Mouse (Mus musculus) limb, embryonic 13.5 days (tissue): ENCODE data around the gene Hdac9. TPM values are rescaled to one million over a fixed set of nuclear protein-coding genes. Genes with fewer than 3 reads are reported as not detected.

Source experiments
- ATAC-seq: fragments of 200-750 bp; cut with Nextera tagmentation; 2 replicates; pipeline ENCODE4 v1.8.0; 2017; ENCODE audit warnings: low read depth, moderate number of reproducible peaks, moderate TSS enrichment; ENCODE audit not compliant: low FRiP score
- H3K27ac ChIP-seq: fragments of 300-500 bp; sonication (generic); 2 replicates; pipeline ENCODE4 v1.5.1; 2015; ENCODE audit warnings: inconsistent platforms, mild to moderate bottlenecking, moderate library complexity
- H3K27me3 ChIP-seq: fragments of 300-500 bp; sonication (generic); 2 replicates; pipeline ENCODE4 v1.6.1; 2015; ENCODE audit warnings: mild to moderate bottlenecking, inconsistent platforms
- H3K36me3 ChIP-seq: fragments of 300-500 bp; sonication (generic); 2 replicates; pipeline ENCODE4 v1.6.1; 2015; ENCODE audit warnings: inconsistent platforms, mild to moderate bottlenecking, moderate library complexity
- H3K4me1 ChIP-seq: fragments of 300-500 bp; sonication (generic); 2 replicates; pipeline ENCODE4 v1.6.1; 2015; ENCODE audit warnings: inconsistent platforms
- H3K4me2 ChIP-seq: fragments of 300-500 bp; sonication (generic); replicated peaks from 2 replicates; pipeline ENCODE4 v1.6.1; 2015; ENCODE audit warnings: inconsistent platforms, mild to moderate bottlenecking, moderate library complexity
- H3K4me3 ChIP-seq: fragments of 300-500 bp; sonication (generic); 2 replicates; pipeline ENCODE4 v1.5.1; 2015; ENCODE audit warnings: moderate library complexity, mild to moderate bottlenecking, inconsistent platforms
- H3K9ac ChIP-seq: fragments of 300-500 bp; sonication (generic); 2 replicates; pipeline ENCODE4 v1.6.1; 2015; ENCODE audit warnings: mild to moderate bottlenecking, inconsistent platforms
- H3K9me3 ChIP-seq: fragments of 300-500 bp; sonication (generic); 2 replicates; pipeline ENCODE4 v1.6.1; 2016; ENCODE audit warnings: inconsistent platforms
- WGBS: fragments of 180-500 bp; shearing (Covaris S2); methylation state at CpG from one replicate; pipeline ENCODE4 v1.1.7; 2015; 5-methylcytosine and 5-hydroxymethylcytosine counted together
- polyA plus RNA-seq: library from polyadenylated mRNA; unstranded; fragments of >200 nt; fragmentation: Nextera tagmentation; extraction: Ambion mirVana; gene quantifications from 2 replicates; pipeline ENCODE4 v1.2.1, GENCODE M21; 2015

Gene Hdac9
- polyA plus RNA-seq, 1 experiment from 2014 or later = 8.4 TPM

DNA sequence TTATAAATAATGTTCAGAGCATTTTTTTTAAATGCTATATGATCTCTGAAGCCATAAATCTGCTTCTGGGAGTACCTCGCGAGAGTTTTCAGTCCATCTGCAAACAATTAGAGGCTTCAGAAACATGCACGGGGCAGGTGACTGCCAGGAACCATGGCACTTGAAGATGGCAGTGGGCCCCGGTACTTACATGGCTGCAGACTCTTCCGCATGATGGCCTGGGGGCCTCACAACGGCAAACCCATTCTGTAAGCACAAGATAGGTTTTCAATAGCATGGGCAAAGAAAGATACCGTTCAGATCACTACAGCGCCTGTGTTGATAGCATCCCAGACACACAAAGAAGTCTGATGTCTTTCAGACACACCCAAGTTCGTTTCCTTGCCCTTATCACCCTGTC lies 695.9 kb downstream of the Hdac9 start:
- H3K27me3 ChIP-seq = no peaks in the 10 kb centered on the region
- no peak overlapping the region for H3K4me3 ChIP-seq
- H3K9me3 ChIP-seq = no peaks in the 10 kb centered on the region
- peak overlapping the region; percentile 44 for H3K4me2 ChIP-seq
- H3K27ac ChIP-seq = peak overlapping the region; percentile 77
- H3K36me3 ChIP-seq = no peaks in the 10 kb centered on the region
- ATAC-seq = peak; percentile 64; the same call in 1 of the 2 replicates
- WGBS = 23% methylated on average over 9 of the region's 9 CpGs
- no peak overlapping the region for H3K9ac ChIP-seq
- peaks cover 34% of the 10 kb centered on the region for H3K4me1 ChIP-seq

DNA sequence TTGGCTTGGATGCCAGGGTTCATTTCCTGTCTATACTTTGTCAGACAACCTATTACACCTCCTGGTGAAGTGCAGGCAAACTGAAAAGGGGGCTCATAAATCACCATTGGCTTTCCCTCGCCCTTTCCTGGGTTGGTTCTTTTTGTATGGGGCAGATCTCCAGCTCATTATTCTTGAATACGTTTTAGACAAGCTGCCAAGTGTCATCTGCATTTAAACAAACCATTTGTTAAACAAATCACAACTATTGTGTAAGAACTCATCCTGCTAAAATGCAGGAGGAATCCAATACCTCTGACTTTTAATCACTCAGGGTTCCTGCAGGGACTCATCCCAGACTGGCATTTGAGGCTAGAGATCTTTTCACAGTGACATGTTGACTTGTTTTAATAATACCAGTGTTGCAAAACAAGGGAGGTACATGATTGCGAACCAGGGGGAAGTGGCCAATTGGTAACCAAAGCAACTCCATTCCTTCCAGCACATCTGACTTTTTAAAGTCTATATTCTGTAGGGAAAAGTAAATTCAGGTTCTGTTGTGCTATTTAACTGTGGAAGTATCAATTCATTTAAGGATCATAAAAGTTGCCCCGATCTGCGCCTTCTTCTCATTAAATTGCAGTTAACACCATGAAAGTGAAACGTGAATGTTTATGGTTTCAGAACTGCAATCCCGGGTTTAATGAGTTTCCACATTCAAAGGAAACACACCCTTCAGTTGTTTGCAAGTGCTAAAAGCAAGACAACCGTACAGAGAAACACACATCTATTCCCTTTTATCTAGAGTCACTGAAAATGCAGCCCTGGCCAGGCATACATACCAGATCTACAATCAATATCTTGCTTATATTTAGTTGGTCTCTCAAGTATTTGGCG lies 696.6 kb downstream of the Hdac9 start:
- Histone ChIP-seq H3K27ac (peak overlapping the region; percentile 77), H3K36me3 (no peaks in the 10 kb centered on the region), H3K9me3 (no peaks in the 10 kb centered on the region), H3K4me2 (peak overlapping the region; percentile 44), H3K4me3 (no peak overlapping the region), H3K27me3 (no peaks in the 10 kb centered on the region), H3K4me1 (peaks cover 41% of the 10 kb centered on the region), H3K9ac (no peak overlapping the region)
- 7% methylated on average over 9 of the region's 9 CpGs for WGBS
- 0 out of 2 replicates have a peak, but pooled peaks have one; percentile 17 for ATAC-seq

DNA sequence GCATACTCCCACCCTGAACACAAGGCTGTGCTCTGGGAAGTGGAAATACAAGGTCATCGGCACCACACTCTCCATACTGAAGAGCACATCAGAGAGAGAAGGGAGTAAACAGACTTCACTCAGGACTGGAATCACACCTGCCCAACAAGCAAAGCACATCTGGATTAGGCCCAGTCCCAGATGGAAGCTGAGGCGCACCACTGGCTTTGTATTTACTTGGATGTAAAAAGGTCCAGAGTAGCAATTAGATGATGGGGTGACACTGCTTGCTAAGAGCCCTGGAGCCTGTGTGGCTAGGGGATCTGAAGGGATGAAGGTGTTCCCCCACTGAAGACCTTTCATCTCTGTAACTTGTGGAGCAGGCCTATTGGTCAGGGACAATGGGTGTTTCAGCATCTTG lies 698.3 kb downstream of the Hdac9 start:
- WGBS = 39% methylated on average over 2 of the region's 2 CpGs
- no peaks in the 10 kb centered on the region for H3K36me3 ChIP-seq
- H3K4me3 ChIP-seq = no peak overlapping the region
- no peak overlapping the region for H3K9ac ChIP-seq
- ATAC-seq = no peak
- no peak overlapping the region for H3K4me2 ChIP-seq
- peaks cover 49% of the 10 kb centered on the region for H3K4me1 ChIP-seq
- no peak overlapping the region for H3K27ac ChIP-seq
- no peaks in the 10 kb centered on the region for H3K27me3 ChIP-seq
- no peaks in the 10 kb centered on the region for H3K9me3 ChIP-seq

DNA sequence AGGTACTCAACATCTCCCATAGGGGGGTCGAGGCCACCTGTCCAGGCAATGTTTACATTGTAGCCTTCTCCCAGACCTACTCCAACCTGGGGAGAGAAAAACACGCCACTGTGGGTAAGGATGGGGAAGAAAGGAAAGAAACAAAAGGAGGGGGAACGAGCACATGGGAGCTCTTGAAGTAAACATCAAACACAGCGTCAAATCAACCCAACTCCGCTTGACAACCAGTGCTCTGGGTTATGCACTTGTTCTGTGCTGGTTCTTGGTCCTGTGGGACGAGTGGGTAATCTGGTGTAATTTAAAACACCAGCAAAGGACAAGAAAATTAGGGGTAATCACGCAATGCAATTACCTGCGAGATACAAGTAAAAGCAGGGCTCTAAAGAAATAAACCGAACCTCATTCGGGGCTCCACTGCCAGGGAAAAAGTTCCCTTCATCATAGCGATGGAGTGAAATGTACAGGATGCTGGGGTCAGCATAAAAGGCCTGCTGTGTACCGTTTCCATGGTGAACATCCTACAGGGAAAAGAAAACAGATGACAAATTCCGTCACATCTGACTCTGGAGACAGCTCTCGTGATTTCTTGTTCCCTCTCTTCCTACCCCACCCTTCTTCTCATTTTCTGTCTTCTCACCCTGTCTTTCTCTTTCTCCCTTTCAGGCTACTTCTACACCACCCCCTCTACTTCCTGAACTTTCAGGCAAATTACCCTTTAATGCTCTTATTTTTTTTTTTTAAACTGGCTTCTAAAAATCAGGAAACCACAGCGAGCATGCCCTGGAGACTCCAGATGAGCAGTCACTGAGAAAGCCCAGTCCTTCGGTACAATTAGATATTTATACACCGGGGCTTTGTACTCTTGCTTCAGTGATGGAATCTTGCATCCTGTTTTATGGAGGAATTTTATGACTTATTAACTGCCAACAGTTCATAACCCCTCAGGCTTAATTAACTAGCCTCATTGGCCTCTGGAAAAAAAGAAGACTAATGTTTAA lies 701.6 kb downstream of the Hdac9 start:
- Histone ChIP-seq H3K9ac (no peak overlapping the region), H3K4me2 (peak overlapping the region; percentile 52), H3K4me1 (peaks cover 33% of the 10 kb centered on the region), H3K27me3 (no peaks in the 10 kb centered on the region), H3K4me3 (no peak overlapping the region; the same call in 1 of the 2 replicates), H3K9me3 (no peaks in the 10 kb centered on the region), H3K36me3 (no peaks in the 10 kb centered on the region), H3K27ac (peak overlapping the region; percentile 63)
- WGBS = 9% methylated on average over 17 of the region's 17 CpGs
- ATAC-seq = peak; percentile 71

DNA sequence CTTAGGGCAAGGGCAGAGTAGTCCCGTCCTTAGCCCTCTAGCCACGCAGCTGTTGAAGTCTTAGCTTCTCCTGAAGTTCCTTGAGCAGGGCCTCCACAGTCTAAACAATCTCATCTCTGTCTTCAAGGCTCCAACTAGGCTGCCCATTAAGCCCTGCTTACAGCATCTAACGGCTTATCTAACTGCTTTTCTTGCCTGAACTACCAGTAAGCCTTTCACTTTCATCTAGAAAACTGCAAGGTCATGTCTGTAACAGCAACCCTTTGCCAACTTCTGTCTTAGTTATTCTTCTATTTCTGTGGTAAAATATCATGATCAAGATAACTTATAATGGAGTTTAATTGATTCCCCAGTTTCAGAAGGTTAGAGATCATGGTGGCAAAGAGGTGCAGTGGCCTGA lies 704.7 kb downstream of the Hdac9 start:
- no peak overlapping the region for H3K4me3 ChIP-seq
- WGBS = 55% methylated on average over 3 of the region's 3 CpGs

DNA sequence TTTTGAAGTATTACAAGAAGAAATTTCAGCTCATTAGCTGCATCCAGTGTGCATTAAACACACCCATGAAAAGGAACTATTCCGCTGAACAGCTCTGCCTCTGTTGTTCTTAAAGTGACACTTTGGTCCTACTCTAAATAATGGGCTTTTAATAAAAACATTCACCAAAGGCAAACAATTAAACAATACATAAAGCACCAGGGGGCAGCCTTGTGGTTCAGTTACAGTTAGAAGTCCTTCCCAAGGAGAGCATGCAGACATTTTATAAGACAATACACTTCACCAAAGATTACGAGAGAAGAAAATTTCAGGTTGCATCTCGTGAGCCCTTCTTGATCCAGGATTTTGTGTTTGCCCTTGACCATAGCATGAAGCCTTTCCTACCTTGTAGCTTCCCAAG lies 715.4 kb downstream of the Hdac9 start:
- H3K36me3 ChIP-seq = no peaks in the 10 kb centered on the region
- no peak overlapping the region for H3K4me2 ChIP-seq
- WGBS = 48% methylated on average over 3 of the region's 3 CpGs
- H3K9me3 ChIP-seq = no peaks in the 10 kb centered on the region
- H3K9ac ChIP-seq = no peak overlapping the region
- H3K4me1 ChIP-seq = peaks cover 21% of the 10 kb centered on the region
- ATAC-seq = no peak
- no peaks in the 10 kb centered on the region for H3K27me3 ChIP-seq
- H3K27ac ChIP-seq = no peak overlapping the region
- H3K4me3 ChIP-seq = no peak overlapping the region

More for the DNA sequence above, 704.7 kb downstream of the Hdac9 start:
- no peak overlapping the region for H3K9ac ChIP-seq
- H3K36me3 ChIP-seq = no peaks in the 10 kb centered on the region
- no peak overlapping the region for H3K4me2 ChIP-seq
- no peaks in the 10 kb centered on the region for H3K27me3 ChIP-seq
- ATAC-seq = no peak
- no peaks in the 10 kb centered on the region for H3K9me3 ChIP-seq
- H3K4me1 ChIP-seq = peaks cover 18% of the 10 kb centered on the region
- no peak overlapping the region for H3K27ac ChIP-seq

DNA sequence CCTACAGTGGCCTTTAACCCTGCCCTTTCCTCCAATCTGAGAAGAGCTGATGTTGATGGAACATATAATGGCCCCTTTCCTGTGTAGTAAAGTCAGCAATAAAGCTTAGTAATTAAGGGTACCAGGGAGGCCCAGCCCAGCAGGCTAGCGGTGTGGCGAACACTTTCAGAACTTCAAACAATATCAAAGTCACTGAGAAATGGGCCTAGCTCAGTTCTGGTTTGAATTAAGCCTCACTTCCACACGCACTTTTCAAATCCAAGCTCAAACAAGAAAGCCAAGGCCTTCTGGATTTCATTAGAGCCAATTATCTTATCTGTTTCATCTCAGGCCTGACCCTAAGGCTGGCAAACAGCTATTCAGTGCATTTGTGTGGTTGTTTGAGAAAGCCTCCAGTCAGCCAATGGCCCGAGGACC lies 716.9 kb downstream of the Hdac9 start:
- Histone ChIP-seq H3K9me3 (no peaks in the 10 kb centered on the region), H3K4me2 (no peak overlapping the region), H3K9ac (no peak overlapping the region), H3K36me3 (no peaks in the 10 kb centered on the region), H3K27ac (no peak overlapping the region; the same call in 1 of the 2 replicates), H3K4me3 (no peak overlapping the region), H3K4me1 (peaks cover 21% of the 10 kb centered on the region), H3K27me3 (no peaks in the 10 kb centered on the region)
- WGBS = 12% methylated on average over 4 of the region's 4 CpGs
- peak; percentile 80 for ATAC-seq

DNA sequence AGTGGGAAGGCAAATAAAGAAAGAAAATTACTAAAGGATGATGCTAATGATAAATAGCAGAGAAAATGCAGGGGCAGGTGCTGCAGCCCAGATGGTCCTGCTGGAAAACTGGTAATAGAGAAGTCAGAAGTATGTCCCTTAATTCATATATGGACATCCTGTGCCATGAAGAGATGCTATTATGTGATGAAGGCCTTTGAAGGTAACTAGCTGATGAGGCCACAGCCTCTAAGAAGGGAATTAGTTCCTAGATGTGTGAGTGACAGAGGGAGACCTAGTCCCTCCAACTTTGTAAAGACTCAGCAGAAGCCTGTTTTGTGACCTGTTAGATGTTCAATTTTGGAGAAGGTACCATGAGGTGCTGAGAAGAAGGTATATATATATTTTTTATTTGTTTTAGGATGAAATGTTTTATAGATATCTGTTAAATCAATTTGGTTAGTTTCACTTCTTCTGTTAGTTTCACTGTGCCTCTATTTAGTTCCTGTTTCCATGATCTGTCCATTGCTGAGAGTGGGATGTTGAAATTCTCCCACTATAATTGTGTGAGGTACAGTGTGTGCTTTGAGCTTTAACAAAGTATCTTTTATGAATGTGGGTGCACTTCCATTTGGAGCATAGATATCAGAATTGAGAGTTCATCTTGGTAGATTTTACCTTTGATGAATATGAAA lies 721.6 kb downstream of the Hdac9 start:
- Histone ChIP-seq H3K36me3 (no peaks in the 10 kb centered on the region), H3K9me3 (no peaks in the 10 kb centered on the region), H3K27me3 (no peaks in the 10 kb centered on the region), H3K27ac (no peak overlapping the region), H3K9ac (no peak overlapping the region), H3K4me2 (no peak overlapping the region), H3K4me1 (peaks cover 6% of the 10 kb centered on the region; the same call in 1 of the 2 replicates), H3K4me3 (no peak overlapping the region)
- ATAC-seq = no peak

DNA sequence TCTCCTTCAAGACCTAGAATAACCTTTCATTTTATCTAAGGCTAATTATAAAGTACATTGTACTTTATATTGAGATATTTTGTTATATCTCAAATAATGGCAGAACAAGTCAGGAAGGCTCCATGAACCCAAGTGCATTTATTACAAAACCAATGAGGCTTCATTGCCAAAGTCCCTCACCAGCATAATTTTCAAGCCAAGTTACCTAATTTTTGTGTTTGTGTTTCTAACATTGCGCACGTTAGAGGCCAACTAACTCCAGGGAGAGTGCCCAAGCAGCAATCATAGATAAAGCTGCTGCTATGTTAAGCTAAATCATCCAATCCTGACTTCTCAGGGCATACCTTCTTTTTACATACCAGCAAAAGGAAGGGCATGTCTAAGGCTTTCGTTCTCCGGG lies 722.8 kb downstream of the Hdac9 start:
- WGBS = 87% methylated on average over 4 of the region's 4 CpGs
- Histone ChIP-seq H3K9ac (no peak overlapping the region), H3K4me3 (no peak overlapping the region), H3K36me3 (no peaks in the 10 kb centered on the region), H3K9me3 (no peaks in the 10 kb centered on the region), H3K4me2 (no peak overlapping the region), H3K27me3 (no peaks in the 10 kb centered on the region), H3K4me1 (no peaks in the 10 kb centered on the region), H3K27ac (no peak overlapping the region)
- ATAC-seq = no peak

DNA sequence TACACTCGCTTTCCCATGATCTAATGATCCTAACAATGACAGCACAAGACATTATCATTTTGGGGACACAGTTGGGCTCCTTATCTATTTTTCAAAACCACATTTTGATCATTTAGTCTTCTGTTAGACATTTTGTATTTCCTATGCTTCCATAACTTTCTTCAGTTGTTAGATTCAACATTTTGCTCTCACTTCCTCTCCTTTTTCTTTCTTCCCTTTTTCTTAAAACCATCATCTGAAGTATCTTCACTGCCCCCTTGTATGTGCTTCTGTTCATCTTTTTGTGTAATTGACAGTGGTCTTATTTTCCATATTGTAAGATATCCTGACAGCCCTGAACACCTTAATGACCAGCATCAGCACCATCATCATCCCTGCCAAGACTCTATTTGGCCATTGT lies 725.6 kb downstream of the Hdac9 start:
- ATAC-seq = no peak
- H3K27me3 ChIP-seq = no peaks in the 10 kb centered on the region
- H3K4me2 ChIP-seq = no peak overlapping the region
- no peak overlapping the region for H3K27ac ChIP-seq
- no peak overlapping the region for H3K4me3 ChIP-seq
- H3K4me1 ChIP-seq = no peaks in the 10 kb centered on the region
- WGBS = 89% methylated on average over 1 of the region's 1 CpGs
- no peak overlapping the region for H3K9ac ChIP-seq
- no peaks in the 10 kb centered on the region for H3K36me3 ChIP-seq
- H3K9me3 ChIP-seq = no peaks in the 10 kb centered on the region

DNA sequence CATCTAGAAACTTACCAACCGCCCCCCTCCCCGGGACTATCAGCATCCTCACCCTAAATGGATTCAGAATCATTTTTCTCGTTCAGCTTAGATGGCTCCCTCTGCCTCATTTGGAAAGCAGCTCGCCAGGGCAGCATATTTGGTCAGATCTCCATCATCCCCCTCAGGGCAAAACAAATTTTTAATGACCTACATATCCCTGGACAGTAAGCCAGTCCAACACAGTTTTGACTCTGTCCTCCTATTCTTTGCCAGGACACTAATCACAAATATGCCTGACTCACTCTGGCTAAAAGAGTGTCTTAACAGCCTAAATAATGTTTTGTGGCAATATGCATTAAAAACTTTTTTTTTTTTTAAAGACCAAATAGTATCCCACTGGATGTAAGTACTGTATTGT lies 738.0 kb downstream of the Hdac9 start:
- H3K4me2 ChIP-seq = no peak overlapping the region
- no peaks in the 10 kb centered on the region for H3K36me3 ChIP-seq
- no peak overlapping the region for H3K27ac ChIP-seq
- no peak for ATAC-seq
- no peak overlapping the region for H3K9ac ChIP-seq
- 0 out of 2 replicates have a peak, but pooled peaks cover 3% of the 10 kb centered on the region for H3K4me1 ChIP-seq
- no peaks in the 10 kb centered on the region for H3K9me3 ChIP-seq
- WGBS = 74% methylated on average over 4 of the region's 4 CpGs
- H3K27me3 ChIP-seq = no peaks in the 10 kb centered on the region
- no peak overlapping the region for H3K4me3 ChIP-seq
